ENCODE assay signal across 18 mouse cellular contexts in genomic region chr2:129380211-129380610, GRCm38 (mm10). TPM values are rescaled to one million over a fixed set of nuclear protein-coding genes. Genes with fewer than 3 reads are reported as not detected.
DNase-seq lines count a peak whose midpoint lies in the region; ATAC-seq lines count a peak whose summit lies in the region.
"Had no signal": no experiment of that assay in that cellular context is flagged by ENCODE, and none has a peak within 500 bp of the region (broad histone marks: within the 10 kb centered on the region; RNA-seq: fewer than 3 reads in every experiment).

No protein-coding gene starts in this region.

- peak; percentile 91 for ATAC-seq in granulocyte monocyte progenitor cell, adult 5-6 weeks (replicated peaks; ENCODE audit: poor library complexity, severe bottlenecking)
- ATAC-seq: hindbrain, embryonic 16.5 days had no signal

- DNase-seq in layer of hippocampus, adult 11-12 months (ENCODE audit: low spot score), result peak; percentile 38
- no peak for DNase-seq in layer of hippocampus, postnatal 25 days (ENCODE audit: extremely low spot score in 1 of 2, low spot score in 1 of 2)
- peak; percentile 30 to 48 for DNase-seq in spleen, postnatal 36 days (ENCODE audit: low spot score in 2 of 2)
- no peak for DNase-seq in spleen, postnatal 4 days (ENCODE audit: low spot score in 2 of 2)
- peak; percentile 34 for DNase-seq in splenic B cell, adult 2 months (ENCODE audit: low read depth, low spot score)
- no peak for DNase-seq in thymus, postnatal 4 days
- DNase-seq in cerebellum, adult 11 months, result no peak
- DNase-seq: adrenal gland, adult 2 months; cerebellum, adult 18-20 months; gastrocnemius, postnatal 25 days; kidney, adult 11 months; midbrain, embryonic 14.5 days; thymus, postnatal 36 days had no signal

- H3K36me3 ChIP-seq in splenic B cell, adult 2 months (ENCODE audit: control insufficient read depth, insufficient read depth, low read length, poor library complexity, severe bottlenecking), result no peaks in the 10 kb centered on the region
- H3K36me3 ChIP-seq: forebrain, embryonic 10.5 days; heart, embryonic 12.5 days had no signal

- no peaks in the 10 kb centered on the region for H3K27me3 ChIP-seq in splenic B cell, adult 2 months (ENCODE audit: control insufficient read depth, insufficient read depth, low read length, poor library complexity, severe bottlenecking)
- H3K27me3 ChIP-seq: heart, embryonic 12.5 days had no signal

RNA-seq across cellular contexts. Expression of gene Il1b, which starts 9.3 kb away (rescaled TPM):
- not detected for total RNA-seq in layer of hippocampus, postnatal 25 days (2021)
- total RNA-seq in granulocyte monocyte progenitor cell, adult 5-6 weeks (2014; fragmentation: Nextera tagmentation), result not detected in 2 replicates
- total RNA-seq in granulocyte monocyte progenitor cell, adult 5-6 weeks (2017), result 0.52 and 4.5 TPM in 2 replicates
- total RNA-seq: gastrocnemius, postnatal 25 days; heart, postnatal 25 days had no signal

Comparison
In these comparisons a context has a peak if more than half of its experiments do, and no peak if none do; other contexts are left out.
1. DNase-seq: peak in layer of hippocampus, adult 11-12 months (single experiment), spleen, postnatal 36 days (2 of 2) and splenic B cell, adult 2 months (single experiment); none in layer of hippocampus, postnatal 25 days (0 of 2), spleen, postnatal 4 days (0 of 2), thymus, postnatal 4 days (single experiment) and cerebellum, adult 11 months (single experiment).